ENCODE assay signal across 28 mouse cellular contexts in the genomic region with DNA sequence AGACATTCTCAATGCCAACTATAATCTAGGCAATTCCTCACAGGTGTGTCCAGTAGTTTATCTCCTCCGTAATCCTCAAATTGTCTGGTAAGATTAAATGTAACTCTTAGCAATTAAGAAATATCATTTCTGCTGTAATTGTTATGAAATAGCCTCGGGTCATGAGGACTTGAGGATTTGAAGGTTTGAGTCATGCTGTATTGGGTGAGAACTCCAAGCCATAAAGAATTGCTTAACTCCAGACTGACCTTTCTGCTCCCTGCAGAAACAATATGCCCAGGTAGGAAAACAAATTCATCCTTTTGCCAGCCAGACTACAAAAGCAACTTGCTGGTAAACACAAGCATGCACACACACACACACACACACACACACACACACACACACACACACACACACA.
"Had no signal": no experiment of that assay in that cellular context is flagged by ENCODE, and none has a peak within 500 bp of the region (broad histone marks: within the 10 kb centered on the region; RNA-seq: fewer than 3 reads in every experiment).

No protein-coding gene starts in this region.

- H3K4me1 ChIP-seq: heart, embryonic 13.5 days; heart, embryonic 15.5 days; hindbrain, embryonic 10.5 days; hindbrain, embryonic 12.5 days; kidney, embryonic 15.5 days; limb, embryonic 10.5 days; limb, embryonic 12.5 days; liver, embryonic 13.5 days; liver, embryonic 15.5 days had no signal

- H3K4me3 ChIP-seq: gastrocnemius, adult 2 months; heart, embryonic 13.5 days; heart, embryonic 15.5 days; hindbrain, embryonic 10.5 days; hindbrain, embryonic 12.5 days; kidney, embryonic 15.5 days; layer of hippocampus, adult 2 months; left cerebral cortex, adult 2 months; limb, embryonic 10.5 days; limb, embryonic 12.5 days; liver, embryonic 13.5 days; liver, embryonic 15.5 days had no signal

- H3K9ac ChIP-seq: heart, embryonic 13.5 days; heart, embryonic 15.5 days; hindbrain, embryonic 12.5 days; hindbrain, embryonic 14.5 days; kidney, embryonic 15.5 days; limb, embryonic 12.5 days; liver, embryonic 13.5 days; liver, embryonic 15.5 days; liver, postnatal 0 days had no signal

- H3K27ac ChIP-seq: gastrocnemius, adult 2 months; heart, embryonic 13.5 days; heart, embryonic 15.5 days; hindbrain, embryonic 10.5 days; hindbrain, embryonic 12.5 days; hindbrain, embryonic 14.5 days; kidney, embryonic 15.5 days; kidney, postnatal 0 days; layer of hippocampus, adult 2 months; left cerebral cortex, adult 2 months; limb, embryonic 10.5 days; limb, embryonic 12.5 days; liver, embryonic 13.5 days; liver, embryonic 15.5 days had no signal

- H3K9me3 ChIP-seq: heart, embryonic 13.5 days; heart, embryonic 15.5 days; hindbrain, embryonic 12.5 days; kidney, embryonic 15.5 days; limb, embryonic 10.5 days; limb, embryonic 12.5 days; liver, embryonic 13.5 days; liver, embryonic 15.5 days had no signal

- H3K4me2 ChIP-seq: heart, embryonic 11.5 days; heart, embryonic 13.5 days; heart, embryonic 15.5 days; hindbrain, embryonic 12.5 days; hindbrain, embryonic 14.5 days; kidney, embryonic 15.5 days; limb, embryonic 12.5 days; liver, embryonic 11.5 days; liver, embryonic 13.5 days; liver, embryonic 15.5 days had no signal

- DNase-seq: gastrocnemius, adult 2 months; gastrocnemius, postnatal 10 days; gastrocnemius, postnatal 25 days; heart, adult 18-20 months; heart, postnatal 4 days; kidney, adult 11 months; kidney, adult 2 months; kidney, adult 9 months; kidney, postnatal 14 days; kidney, postnatal 36 days; liver, embryonic 13.5 days; liver, postnatal 0 days had no signal

- H3K36me3 ChIP-seq: heart, embryonic 13.5 days; heart, embryonic 15.5 days; hindbrain, embryonic 10.5 days; hindbrain, embryonic 12.5 days; kidney, embryonic 15.5 days; limb, embryonic 10.5 days; limb, embryonic 12.5 days; liver, embryonic 13.5 days; liver, embryonic 15.5 days had no signal

- ATAC-seq: hindbrain, embryonic 16.5 days; inflammation-experienced regulatory T-cells, adult 6 months; liver, postnatal 0 days had no signal

- H3K27me3 ChIP-seq: heart, embryonic 13.5 days; heart, embryonic 15.5 days; hindbrain, embryonic 12.5 days; kidney, embryonic 15.5 days; limb, embryonic 12.5 days; liver, embryonic 13.5 days; liver, embryonic 15.5 days had no signal
